Mouse (Mus musculus): ENCODE measurements around the gene Iqub.

The Iqub gene

GRCm38 (mm10) chr6:24470571-24471132 lies 44.2 kb downstream of the Iqub start:
- DNase-seq (ENCODE audit: low read depth, low spot score): no peak

- no peak for DNase-seq (ENCODE audit: low read depth, low spot score)
These were observed 44.7 kb downstream of the Iqub start for GRCm38 (mm10) chr6:24470135-24470534.

GRCm38 (mm10) chr6:24456097-24456496 lies 58.8 kb downstream of the Iqub start:
- peak; percentile 56 for DNase-seq (ENCODE audit: low read depth, low spot score)

DNA sequence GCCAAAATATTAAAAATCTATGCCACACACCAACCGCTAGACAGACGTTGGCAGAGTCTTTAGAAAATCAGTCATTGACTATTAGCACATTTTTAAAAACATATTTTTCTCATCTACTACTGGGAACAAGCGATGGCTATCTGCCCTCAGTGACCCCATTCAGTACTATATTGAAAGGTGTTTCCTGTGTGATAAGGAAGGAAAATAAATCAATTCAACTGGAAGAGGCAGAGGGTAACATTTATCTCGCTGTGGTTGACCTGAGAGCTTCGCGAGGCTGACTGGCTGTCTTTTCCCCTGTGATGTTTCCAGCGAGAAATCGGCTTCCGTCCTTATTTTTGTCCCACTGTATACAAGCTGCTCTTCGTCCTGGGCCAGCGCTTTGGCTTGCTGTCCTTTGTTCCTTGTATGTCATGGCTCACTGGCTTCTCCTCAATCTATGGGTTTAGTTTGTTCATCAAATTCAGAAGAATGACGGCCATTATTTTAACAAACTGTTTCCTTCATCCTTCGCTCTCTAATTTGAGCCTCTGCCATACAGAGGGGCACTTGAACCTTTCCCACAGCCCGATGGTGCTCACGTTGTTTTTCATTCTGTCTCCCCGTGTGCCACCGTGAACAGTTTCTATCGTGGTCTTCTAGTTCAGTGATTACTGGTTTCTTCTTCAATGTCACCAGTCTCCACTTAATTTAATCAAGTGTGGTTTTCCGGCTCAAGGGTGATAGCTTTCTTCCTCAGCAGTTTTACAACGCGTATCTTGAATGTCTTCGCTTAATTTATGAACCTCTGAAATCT lies 63.6 kb downstream of the Iqub start:
- no peak for DNase-seq (ENCODE audit: low read depth, low spot score)

GRCm38 (mm10) chr6:24450241-24450640 lies 64.6 kb downstream of the Iqub start:
- peak; percentile 53 for DNase-seq (ENCODE audit: low read depth, low spot score)

DNA sequence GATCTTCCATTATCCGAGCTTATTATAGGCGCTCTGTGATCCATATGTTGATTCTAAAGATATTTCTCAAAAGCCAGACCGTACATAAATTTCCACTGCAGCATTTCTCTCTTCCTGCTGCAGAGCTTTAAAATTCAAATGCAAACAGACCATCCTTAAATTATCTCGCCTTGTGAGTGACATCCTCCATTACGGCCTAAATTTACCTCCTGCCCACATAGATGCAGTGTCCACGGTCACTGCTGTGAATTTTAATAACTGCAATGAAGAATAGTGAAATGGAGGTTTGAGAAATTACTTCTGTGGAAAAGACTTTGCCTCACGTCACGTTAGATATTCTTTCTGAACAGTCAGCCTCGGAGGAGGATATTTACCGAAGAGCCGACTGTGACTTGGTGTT lies 98.8 kb downstream of the Iqub start:
- no peak for DNase-seq (ENCODE audit: low read depth, low spot score)

DNA sequence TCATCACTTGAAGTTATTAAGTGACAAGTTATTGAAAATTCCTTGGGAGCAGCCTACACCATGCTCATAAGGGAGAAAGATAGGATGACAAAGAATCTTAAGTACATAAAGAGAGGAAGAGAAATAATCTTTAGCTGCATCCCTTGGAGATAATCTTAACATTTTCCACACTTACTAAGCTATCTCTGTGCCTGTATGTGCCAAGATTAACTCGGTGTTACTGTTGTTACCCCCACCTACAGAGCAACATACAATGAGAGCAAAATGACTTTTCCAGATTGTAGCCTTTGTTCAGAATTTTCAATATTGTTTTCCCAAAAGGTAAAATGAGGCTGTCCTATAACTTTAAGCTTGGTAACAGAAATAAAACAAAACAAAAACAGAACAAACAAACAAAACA lies 99.4 kb downstream of the Iqub start:
- no peak for DNase-seq (ENCODE audit: low read depth, low spot score)

- no peak for DNase-seq (ENCODE audit: low read depth, low spot score)
These were observed 106.1 kb downstream of the Iqub start for GRCm38 (mm10) chr6:24408573-24409427.

DNA sequence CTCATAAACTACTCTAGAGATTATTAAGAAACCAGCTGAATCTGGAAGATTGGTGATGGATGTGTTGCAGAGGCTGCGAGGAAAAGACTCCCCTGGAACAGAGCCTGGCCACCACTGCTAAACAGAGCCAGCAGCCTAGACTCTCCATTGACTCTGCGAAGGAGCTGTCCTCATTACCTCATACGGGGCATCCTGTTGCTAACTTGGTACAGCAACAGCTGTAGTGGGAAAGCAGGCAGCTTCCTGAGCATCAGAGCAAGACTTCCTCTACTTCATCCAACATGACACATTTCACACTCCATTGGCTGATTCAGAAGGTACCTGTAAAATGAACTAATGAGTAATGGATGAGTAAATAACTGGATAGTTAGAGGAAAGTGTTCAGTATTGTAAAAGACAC lies 107.1 kb downstream of the Iqub start:
- no peak for DNase-seq (ENCODE audit: low read depth, low spot score)

GRCm38 (mm10) chr6:24397237-24397647 lies 117.6 kb downstream of the Iqub start:
- no peak for DNase-seq (ENCODE audit: low read depth, low spot score)
